Mouse (Mus musculus): ENCODE results near the gene Fam83g. TPM values are rescaled to one million over a fixed set of nuclear protein-coding genes. Genes with fewer than 3 reads are reported as not detected.

Fam83g gene
- polyA plus RNA-seq, 1 experiment from 2014 or later: 5.0 TPM

Other genes starting within 250 kb of the Fam83g start
- gene Rnf112, start 230.0 kb upstream of the Fam83g start, polyA plus RNA-seq (2014; fragmentation: Nextera tagmentation; extraction: Ambion mirVana): 0.27 and 0.34 TPM in 2 replicates
- 36.5 and 39.1 TPM in 2 replicates for gene Mfap4, start 198.7 kb upstream of the Fam83g start, polyA plus RNA-seq (2014; fragmentation: Nextera tagmentation; extraction: Ambion mirVana)
- 25.1 and 27.6 TPM in 2 replicates for gene Mapk7, start 189.7 kb upstream of the Fam83g start, polyA plus RNA-seq (2014; fragmentation: Nextera tagmentation; extraction: Ambion mirVana)
- gene B9d1, start 178.9 kb upstream of the Fam83g start, polyA plus RNA-seq (2014; fragmentation: Nextera tagmentation; extraction: Ambion mirVana): 10.2 and 11.1 TPM in 2 replicates
- 9.2 and 9.3 TPM in 2 replicates for gene Epn2, start 104.4 kb upstream of the Fam83g start, polyA plus RNA-seq (2014; fragmentation: Nextera tagmentation; extraction: Ambion mirVana)
- gene Grap, start 30.8 kb upstream of the Fam83g start, polyA plus RNA-seq (2014; fragmentation: Nextera tagmentation; extraction: Ambion mirVana): 9.5 and 9.9 TPM in 2 replicates
- not detected in 2 replicates for gene Slc5a10, start 36.7 kb downstream of the Fam83g start, polyA plus RNA-seq (2014; fragmentation: Nextera tagmentation; extraction: Ambion mirVana)
- gene Prpsap2, start 78.0 kb downstream of the Fam83g start, polyA plus RNA-seq (2014; fragmentation: Nextera tagmentation; extraction: Ambion mirVana): 15.4 and 15.7 TPM in 2 replicates
- gene Ulk2, start 171.0 kb downstream of the Fam83g start, polyA plus RNA-seq (2014; fragmentation: Nextera tagmentation; extraction: Ambion mirVana): 6.9 and 8.4 TPM in 2 replicates
- gene Akap10, start 246.2 kb downstream of the Fam83g start, polyA plus RNA-seq (2014; fragmentation: Nextera tagmentation; extraction: Ambion mirVana): 17.9 and 19.4 TPM in 2 replicates

Measured in liver, embryonic 11.5 days (tissue).